Mouse (Mus musculus): Measurements from ENCODE around the gene Itpr2. TPM values are rescaled to one million over a fixed set of nuclear protein-coding genes. Genes with fewer than 3 reads are reported as not detected.

Itpr2 gene
- polyA plus RNA-seq, 1 experiment from 2014 or later, result 7.6 TPM

DNA sequence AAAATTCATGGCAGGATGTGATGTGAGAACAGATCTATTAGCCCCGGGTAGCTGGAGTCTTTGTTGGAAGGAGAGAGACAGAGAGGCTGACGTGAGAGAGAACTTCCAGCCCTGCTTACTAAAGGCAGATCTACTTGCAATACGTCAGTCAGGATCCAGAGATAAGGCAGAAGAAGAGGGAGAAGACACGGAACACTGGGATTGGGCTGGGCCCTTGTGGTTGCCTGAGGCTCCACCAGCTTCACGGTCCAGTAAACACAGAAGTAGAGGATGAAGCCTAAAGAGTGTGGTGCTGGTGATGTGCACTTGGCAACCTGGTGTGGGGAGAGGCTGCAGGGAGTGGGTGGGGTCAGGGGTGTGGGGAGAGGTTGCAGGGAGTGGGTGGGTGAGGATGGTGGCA, 349.2 kb downstream of the Itpr2 start:
- no peaks in the 10 kb centered on the region for H3K4me1 ChIP-seq (replicated peaks; ENCODE audit: control insufficient read depth, insufficient read depth, low read length)
- 55% methylated on average over 5 of the region's 5 CpGs for WGBS
- H3K9ac ChIP-seq (ENCODE audit: low read length), result no peak overlapping the region
- DNase-seq (ENCODE audit: low spot score), result no peak
- no peaks in the 10 kb centered on the region for H3K36me3 ChIP-seq (ENCODE audit: control insufficient read depth, insufficient read depth, low read length)
- H3K27me3 ChIP-seq (replicated peaks; ENCODE audit: control insufficient read depth, insufficient read depth, low read length), result no peaks in the 10 kb centered on the region
- no peaks in the 10 kb centered on the region for H3K9me3 ChIP-seq (ENCODE audit: control insufficient read depth, low read length)
- H3K27ac ChIP-seq (ENCODE audit: low read depth), result no peak overlapping the region
- H3K4me2 ChIP-seq (ENCODE audit: low read length), result no peak overlapping the region
- no peak for ATAC-seq (replicated peaks; ENCODE audit: low FRiP score, low TSS enrichment, low read depth)
- H3K4me3 ChIP-seq (ENCODE audit: low read depth, low read length), result no peak overlapping the region

- Histone ChIP-seq H3K27me3 (replicated peaks; ENCODE audit: control insufficient read depth, insufficient read depth, low read length) (no peaks in the 10 kb centered on the region), H3K4me2 (ENCODE audit: low read length) (no peak overlapping the region), H3K9me3 (ENCODE audit: control insufficient read depth, low read length) (peaks cover 5% of the 10 kb centered on the region; the same call in 1 of the 2 replicates), H3K27ac (ENCODE audit: low read depth) (no peak overlapping the region), H3K36me3 (ENCODE audit: control insufficient read depth, insufficient read depth, low read length) (no peaks in the 10 kb centered on the region), H3K4me3 (ENCODE audit: low read depth, low read length) (no peak overlapping the region), H3K4me1 (replicated peaks; ENCODE audit: control insufficient read depth, insufficient read depth, low read length) (no peaks in the 10 kb centered on the region; the same call in 1 of the 2 replicates), H3K9ac (ENCODE audit: low read length) (no peak overlapping the region)
- ATAC-seq (replicated peaks; ENCODE audit: low FRiP score, low TSS enrichment, low read depth), result no peak
- no peak for DNase-seq (ENCODE audit: low spot score)
- WGBS, result 80% methylated on average over 4 of the region's 4 CpGs
These were observed 360.9 kb downstream of the Itpr2 start for GRCm38 (mm10) chr6:146140966-146141585.

DNA sequence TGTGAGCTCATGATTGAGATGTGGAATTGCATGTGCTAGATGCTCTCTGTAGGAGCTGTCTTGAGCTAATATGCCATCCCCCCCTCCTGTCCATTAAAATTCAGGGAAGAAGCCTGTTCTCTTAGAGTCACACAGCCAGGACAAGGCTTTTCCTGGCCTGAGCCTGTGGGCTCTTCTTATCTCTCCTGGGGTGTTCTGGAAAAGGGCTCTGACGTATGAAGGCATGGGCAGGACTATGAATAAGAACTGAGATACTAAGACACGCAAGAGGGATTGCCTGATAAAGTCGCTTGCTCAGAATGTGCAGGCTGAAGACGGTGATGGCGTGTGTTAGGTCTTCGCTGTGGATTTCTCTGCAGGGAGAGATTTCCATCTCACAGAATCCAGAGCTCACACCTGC, 361.9 kb downstream of the Itpr2 start:
- H3K27ac ChIP-seq (ENCODE audit: low read depth), result no peak overlapping the region
- H3K9me3 ChIP-seq (ENCODE audit: control insufficient read depth, low read length), result no peaks in the 10 kb centered on the region
- H3K4me1 ChIP-seq (replicated peaks; ENCODE audit: control insufficient read depth, insufficient read depth, low read length), result no peaks in the 10 kb centered on the region; the same call in 1 of the 2 replicates
- no peak overlapping the region for H3K4me2 ChIP-seq (ENCODE audit: low read length)
- H3K9ac ChIP-seq (ENCODE audit: low read length), result no peak overlapping the region
- ATAC-seq (replicated peaks; ENCODE audit: low FRiP score, low TSS enrichment, low read depth) (no peak), DNase-seq (ENCODE audit: low spot score) (no peak)
- no peaks in the 10 kb centered on the region for H3K36me3 ChIP-seq (ENCODE audit: control insufficient read depth, insufficient read depth, low read length)
- 89% methylated on average over 6 of the region's 6 CpGs for WGBS
- no peak overlapping the region for H3K4me3 ChIP-seq (ENCODE audit: low read depth, low read length)
- H3K27me3 ChIP-seq (replicated peaks; ENCODE audit: control insufficient read depth, insufficient read depth, low read length), result no peaks in the 10 kb centered on the region

- Histone ChIP-seq H3K27me3 (replicated peaks; ENCODE audit: control insufficient read depth, insufficient read depth, low read length) (no peaks in the 10 kb centered on the region), H3K27ac (ENCODE audit: low read depth) (no peak overlapping the region), H3K9ac (ENCODE audit: low read length) (no peak overlapping the region), H3K4me2 (ENCODE audit: low read length) (no peak overlapping the region), H3K4me3 (ENCODE audit: low read depth, low read length) (no peak overlapping the region), H3K9me3 (ENCODE audit: control insufficient read depth, low read length) (no peaks in the 10 kb centered on the region), H3K36me3 (ENCODE audit: control insufficient read depth, insufficient read depth, low read length) (no peaks in the 10 kb centered on the region), H3K4me1 (replicated peaks; ENCODE audit: control insufficient read depth, insufficient read depth, low read length) (no peaks in the 10 kb centered on the region; the same call in 1 of the 2 replicates)
- DNase-seq (ENCODE audit: low spot score), result no peak
- no peak for ATAC-seq (replicated peaks; ENCODE audit: low FRiP score, low TSS enrichment, low read depth)
- 36% methylated on average over 4 of the region's 4 CpGs for WGBS
These were observed 365.4 kb downstream of the Itpr2 start for GRCm38 (mm10) chr6:146136646-146137045.

GRCm38 (mm10) chr6:146136244-146136643, 365.8 kb downstream of the Itpr2 start:
- Histone ChIP-seq H3K27me3 (replicated peaks; ENCODE audit: control insufficient read depth, insufficient read depth, low read length) (no peaks in the 10 kb centered on the region), H3K4me3 (ENCODE audit: low read depth, low read length) (no peak overlapping the region), H3K27ac (ENCODE audit: low read depth) (no peak overlapping the region), H3K36me3 (ENCODE audit: control insufficient read depth, insufficient read depth, low read length) (no peaks in the 10 kb centered on the region), H3K4me2 (ENCODE audit: low read length) (no peak overlapping the region), H3K4me1 (replicated peaks; ENCODE audit: control insufficient read depth, insufficient read depth, low read length) (no peaks in the 10 kb centered on the region; the same call in 1 of the 2 replicates), H3K9ac (ENCODE audit: low read length) (no peak overlapping the region), H3K9me3 (ENCODE audit: control insufficient read depth, low read length) (no peaks in the 10 kb centered on the region)
- no peak for DNase-seq (ENCODE audit: low spot score)
- no peak for ATAC-seq (replicated peaks; ENCODE audit: low FRiP score, low TSS enrichment, low read depth)
- WGBS, result 46% methylated on average over 7 of the region's 7 CpGs

GRCm38 (mm10) chr6:146135291-146135690, 366.7 kb downstream of the Itpr2 start:
- Histone ChIP-seq H3K4me3 (ENCODE audit: low read depth, low read length) (no peak overlapping the region), H3K4me1 (replicated peaks; ENCODE audit: control insufficient read depth, insufficient read depth, low read length) (no peaks in the 10 kb centered on the region; the same call in 1 of the 2 replicates), H3K36me3 (ENCODE audit: control insufficient read depth, insufficient read depth, low read length) (no peaks in the 10 kb centered on the region), H3K4me2 (ENCODE audit: low read length) (no peak overlapping the region), H3K27me3 (replicated peaks; ENCODE audit: control insufficient read depth, insufficient read depth, low read length) (no peaks in the 10 kb centered on the region), H3K9ac (ENCODE audit: low read length) (no peak overlapping the region), H3K27ac (ENCODE audit: low read depth) (no peak overlapping the region), H3K9me3 (ENCODE audit: control insufficient read depth, low read length) (no peaks in the 10 kb centered on the region)
- DNase-seq (ENCODE audit: low spot score), result no peak
- no peak for ATAC-seq (replicated peaks; ENCODE audit: low FRiP score, low TSS enrichment, low read depth)
- 80% methylated on average over 8 of the region's 8 CpGs for WGBS

DNA sequence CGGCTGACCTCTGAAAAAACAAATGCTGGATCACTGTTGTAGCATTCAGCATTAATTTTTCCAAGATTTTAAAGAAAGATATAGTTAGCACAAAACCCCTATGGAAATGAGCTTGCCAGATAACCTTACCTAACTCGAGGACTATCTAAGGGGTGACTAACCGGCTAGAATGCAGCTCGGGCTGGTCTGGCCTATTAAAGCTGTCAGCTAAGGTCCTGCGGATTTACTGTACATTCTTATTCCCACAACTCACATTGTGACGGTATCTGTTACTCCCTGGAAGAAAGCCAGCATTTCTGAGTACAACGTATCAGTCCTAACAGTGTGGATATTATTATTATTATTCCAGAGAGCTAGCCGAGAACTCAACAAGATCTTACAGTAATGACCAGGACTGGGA, 368.1 kb downstream of the Itpr2 start:
- Histone ChIP-seq H3K4me2 (ENCODE audit: low read length) (no peak overlapping the region), H3K9ac (ENCODE audit: low read length) (no peak overlapping the region), H3K27me3 (replicated peaks; ENCODE audit: control insufficient read depth, insufficient read depth, low read length) (no peaks in the 10 kb centered on the region), H3K9me3 (ENCODE audit: control insufficient read depth, low read length) (no peaks in the 10 kb centered on the region), H3K36me3 (ENCODE audit: control insufficient read depth, insufficient read depth, low read length) (no peaks in the 10 kb centered on the region), H3K4me3 (ENCODE audit: low read depth, low read length) (no peak overlapping the region), H3K4me1 (replicated peaks; ENCODE audit: control insufficient read depth, insufficient read depth, low read length) (no peaks in the 10 kb centered on the region; the same call in 1 of the 2 replicates), H3K27ac (ENCODE audit: low read depth) (no peak overlapping the region)
- ATAC-seq (replicated peaks; ENCODE audit: low FRiP score, low TSS enrichment, low read depth) (no peak), DNase-seq (ENCODE audit: low spot score) (no peak)
- WGBS, result 63% methylated on average over 8 of the region's 8 CpGs

- Histone ChIP-seq H3K36me3 (ENCODE audit: control insufficient read depth, insufficient read depth, low read length) (no peaks in the 10 kb centered on the region), H3K4me3 (ENCODE audit: low read depth, low read length) (no peak overlapping the region), H3K9ac (ENCODE audit: low read length) (no peak overlapping the region), H3K27me3 (replicated peaks; ENCODE audit: control insufficient read depth, insufficient read depth, low read length) (no peaks in the 10 kb centered on the region), H3K4me1 (replicated peaks; ENCODE audit: control insufficient read depth, insufficient read depth, low read length) (no peaks in the 10 kb centered on the region), H3K9me3 (ENCODE audit: control insufficient read depth, low read length) (no peaks in the 10 kb centered on the region), H3K4me2 (ENCODE audit: low read length) (no peak overlapping the region), H3K27ac (ENCODE audit: low read depth) (no peak overlapping the region)
- no peak for ATAC-seq (replicated peaks; ENCODE audit: low FRiP score, low TSS enrichment, low read depth)
- no peak for DNase-seq (ENCODE audit: low spot score)
- WGBS, result 70% methylated on average over 7 of the region's 7 CpGs
These were observed 373.0 kb downstream of the Itpr2 start for GRCm38 (mm10) chr6:146129066-146129465.

Data from intestine, embryonic 14.5 days (tissue).